Mouse (Mus musculus): ENCODE results near the gene Limch1.

- TF ChIP-seq CTCF (IDR thresholded peaks at IDR 0.05; ENCODE audit: low read depth, low read length) (no peak), POLR2A (IDR thresholded peaks at IDR 0.05; ENCODE audit: borderline replicate concordance, low read depth, low read length) (no peak)
Measured at GRCm38 (mm10) chr5:66760747-66761146, 15.1 kb downstream of the Limch1 start.

Measured in bone marrow macrophage, adult 2 months (primary cell).